Mouse (Mus musculus) lung, adult 2 months (tissue): Measurements from ENCODE around the gene Psrc1.

Experiments
- CTCF ChIP-seq: fragments of 200-500 bp; IDR thresholded peaks from 2 replicates; pipeline ENCODE4 v1.5.1; 2011; ENCODE audit warnings: mild to moderate bottlenecking, low read length, control low read depth; ENCODE audit not compliant: insufficient read depth
- POLR2A ChIP-seq: fragments of 200-500 bp; IDR thresholded peaks from 2 replicates; pipeline ENCODE4 v1.6.1; 2011; ENCODE audit warnings: low read depth, mild to moderate bottlenecking, control low read depth, low read length, borderline replicate concordance; ENCODE audit errors: extremely low read depth

- no peak for TF ChIP-seq CTCF
- TF ChIP-seq POLR2A, result no peak
Measured at GRCm38 (mm10) chr3:108415831-108416223, 32.2 kb downstream of the Psrc1 start.
